In genomic region chr19:45746153-45747020, GRCm38 (mm10) we compare ENCODE assay signal across 9 mouse cellular contexts. TPM values are rescaled to one million over a fixed set of nuclear protein-coding genes. Genes with fewer than 3 reads are reported as not detected.
DNase-seq lines count a peak whose midpoint lies in the region; ATAC-seq and TF ChIP-seq lines count a peak whose summit lies in the region.
"Had no signal": no experiment of that assay in that cellular context is flagged by ENCODE, and none has a peak within 500 bp of the region (broad histone marks: within the 10 kb centered on the region; RNA-seq: fewer than 3 reads in every experiment).

No protein-coding gene starts in this region.

- no peak overlapping the region for H3K27ac ChIP-seq in embryonic facial prominence, embryonic 10.5 days (replicated peaks)
- H3K27ac ChIP-seq in heart, embryonic 10.5 days: no peak overlapping the region
- no peak overlapping the region for H3K27ac ChIP-seq in kidney, embryonic 15.5 days
- no peak overlapping the region for H3K27ac ChIP-seq in limb, embryonic 14.5 days (replicated peaks; ENCODE audit: low read depth, low read length)
- no peak overlapping the region for H3K27ac ChIP-seq in neural tube, embryonic 11.5 days (ENCODE audit: low read depth, low read length)
- H3K27ac ChIP-seq: hindbrain, embryonic 15.5 days had no signal

- no peak overlapping the region for H3K9ac ChIP-seq in kidney, embryonic 15.5 days
- H3K9ac ChIP-seq in limb, embryonic 14.5 days (ENCODE audit: low read depth, low read length, severe bottlenecking): no peak overlapping the region
- no peak overlapping the region for H3K9ac ChIP-seq in neural tube, embryonic 11.5 days (ENCODE audit: low read length)
- H3K9ac ChIP-seq: hindbrain, embryonic 15.5 days had no signal

- ATAC-seq in kidney, embryonic 15.5 days (replicated peaks; ENCODE audit: low FRiP score): no peak
- ATAC-seq in limb, embryonic 14.5 days (ENCODE audit: low FRiP score, low read depth): 0 out of 2 replicates have a peak, but pooled peaks have one; percentile 20
- ATAC-seq in neural tube, embryonic 11.5 days (ENCODE audit: insufficient read depth, low FRiP score, low TSS enrichment): no peak

- peaks cover 65% of the 10 kb centered on the region for H3K27me3 ChIP-seq in embryonic facial prominence, embryonic 10.5 days (replicated peaks; ENCODE audit: low read depth, poor library complexity, severe bottlenecking)
- peaks cover 52% of the 10 kb centered on the region for H3K27me3 ChIP-seq in heart, embryonic 10.5 days (ENCODE audit: insufficient read depth, poor library complexity, severe bottlenecking)
- H3K27me3 ChIP-seq in kidney, embryonic 15.5 days: peaks cover 52% of the 10 kb centered on the region
- peaks cover 52% of the 10 kb centered on the region for H3K27me3 ChIP-seq in limb, embryonic 14.5 days (ENCODE audit: control insufficient read depth, insufficient read depth, low read length)
- peaks cover 59% of the 10 kb centered on the region for H3K27me3 ChIP-seq in neural tube, embryonic 11.5 days (ENCODE audit: control insufficient read depth, insufficient read depth, low read length)

- peak; percentile 80 for DNase-seq in CD4-positive helper T cell, adult 2 months (ENCODE audit: low read depth, low spot score)
- DNase-seq in adrenal gland, adult (ENCODE audit: inconsistent age in 2 of 2, low spot score in 1 of 2): peak; percentile 76 to 92
- peak; percentile 83 for DNase-seq in embryonic facial prominence, embryonic 10.5 days (ENCODE audit: low spot score)
- DNase-seq in heart, embryonic 10.5 days (ENCODE audit: low spot score): peak; percentile 85
- peak; percentile 76 for DNase-seq in limb, embryonic 14.5 days (ENCODE audit: low spot score)
- DNase-seq in neural tube, embryonic 11.5 days (ENCODE audit: low spot score): peak; percentile 79
- DNase-seq in testis, postnatal 14 days (ENCODE audit: low spot score): peak; percentile 83

- WGBS in embryonic facial prominence, embryonic 10.5 days: 7% methylated on average over 29 of the region's 29 CpGs
- 6% methylated on average over 29 of the region's 29 CpGs for WGBS in heart, embryonic 10.5 days
- WGBS in kidney, embryonic 15.5 days: 10% methylated on average over 29 of the region's 29 CpGs
- 8% methylated on average over 29 of the region's 29 CpGs for WGBS in limb, embryonic 14.5 days
- 7% methylated on average over 29 of the region's 29 CpGs for WGBS in neural tube, embryonic 11.5 days

- peaks cover 7% of the 10 kb centered on the region for H3K36me3 ChIP-seq in embryonic facial prominence, embryonic 10.5 days (replicated peaks)
- peaks cover 4% of the 10 kb centered on the region; the same call in 1 of the 2 replicates for H3K36me3 ChIP-seq in heart, embryonic 10.5 days
- H3K36me3 ChIP-seq in kidney, embryonic 15.5 days: peaks cover 10% of the 10 kb centered on the region
- peaks cover 9% of the 10 kb centered on the region for H3K36me3 ChIP-seq in limb, embryonic 14.5 days (ENCODE audit: control insufficient read depth, insufficient read depth, low read length)
- no peaks in the 10 kb centered on the region for H3K36me3 ChIP-seq in neural tube, embryonic 11.5 days (ENCODE audit: control insufficient read depth, insufficient read depth, low read length)

- no peaks in the 10 kb centered on the region for H3K9me3 ChIP-seq in embryonic facial prominence, embryonic 10.5 days
- H3K9me3 ChIP-seq in heart, embryonic 10.5 days: no peaks in the 10 kb centered on the region
- H3K9me3 ChIP-seq in kidney, embryonic 15.5 days (replicated peaks): no peaks in the 10 kb centered on the region
- H3K9me3 ChIP-seq in limb, embryonic 14.5 days (ENCODE audit: control insufficient read depth, low read length): no peaks in the 10 kb centered on the region
- no peaks in the 10 kb centered on the region for H3K9me3 ChIP-seq in neural tube, embryonic 11.5 days (ENCODE audit: control insufficient read depth, low read length)
- H3K9me3 ChIP-seq: hindbrain, embryonic 15.5 days had no signal

- peaks cover 68% of the 10 kb centered on the region for H3K4me1 ChIP-seq in embryonic facial prominence, embryonic 10.5 days
- peaks cover 62% of the 10 kb centered on the region for H3K4me1 ChIP-seq in heart, embryonic 10.5 days
- peaks cover 61% of the 10 kb centered on the region for H3K4me1 ChIP-seq in kidney, embryonic 15.5 days
- peaks cover 29% of the 10 kb centered on the region for H3K4me1 ChIP-seq in limb, embryonic 14.5 days (ENCODE audit: control insufficient read depth, insufficient read depth, low read length)
- peaks cover 23% of the 10 kb centered on the region for H3K4me1 ChIP-seq in neural tube, embryonic 11.5 days (ENCODE audit: control insufficient read depth, insufficient read depth, low read length)

- peak overlapping the region; percentile 26 for H3K4me2 ChIP-seq in kidney, embryonic 15.5 days
- H3K4me2 ChIP-seq in limb, embryonic 14.5 days (replicated peaks; ENCODE audit: low read depth, low read length, severe bottlenecking): no peak overlapping the region
- H3K4me2 ChIP-seq in neural tube, embryonic 11.5 days (ENCODE audit: low read depth): no peak overlapping the region
- H3K4me2 ChIP-seq: hindbrain, embryonic 15.5 days had no signal

- no peak for TF ChIP-seq POLR2A in limb, embryonic 14.5 days (IDR thresholded peaks at IDR 0.05; ENCODE audit: borderline replicate concordance, extremely low read depth, insufficient read depth, insufficient read length)

- peak overlapping the region; percentile 34 for H3K4me3 ChIP-seq in embryonic facial prominence, embryonic 10.5 days
- H3K4me3 ChIP-seq in heart, embryonic 10.5 days: peak overlapping the region; percentile 39
- H3K4me3 ChIP-seq in kidney, embryonic 15.5 days (replicated peaks): peak overlapping the region; percentile 10; the same call in 1 of the 2 replicates
- H3K4me3 ChIP-seq in limb, embryonic 14.5 days (replicated peaks; ENCODE audit: low read length): peak overlapping the region; percentile 10; the same call in 1 of the 2 replicates
- no peak overlapping the region for H3K4me3 ChIP-seq in neural tube, embryonic 11.5 days (ENCODE audit: low read depth, low read length)
- H3K4me3 ChIP-seq: hindbrain, embryonic 15.5 days had no signal

RNA-seq across cellular contexts. Expression of gene Npm3, which starts 3.0 kb away (rescaled TPM):
- polyA plus RNA-seq in embryonic facial prominence, embryonic 10.5 days (2016; fragmentation: Nextera tagmentation; extraction: Ambion mirVana): 12.0 and 12.4 TPM in 2 replicates
- polyA plus RNA-seq in heart, embryonic 10.5 days (2016; fragmentation: Nextera tagmentation; extraction: Ambion mirVana): 12.3 and 13.6 TPM in 2 replicates
- 20.8 and 28.5 TPM in 2 replicates for polyA plus RNA-seq in kidney, embryonic 15.5 days (2015; fragmentation: Nextera tagmentation; extraction: Ambion mirVana)
- polyA plus RNA-seq in limb, embryonic 14.5 days (2012; rRNA removed): 130 and 162 TPM in 2 replicates
- polyA plus RNA-seq in limb, embryonic 14.5 days (2014; fragmentation: Nextera tagmentation; extraction: Ambion mirVana): 20.2 and 21.7 TPM in 2 replicates
- polyA plus RNA-seq in neural tube, embryonic 11.5 days (2014; fragmentation: Nextera tagmentation; extraction: Ambion mirVana): 10.1 and 10.5 TPM in 2 replicates

RNA-seq across cellular contexts. Expression of gene Fgf8, which starts 3.7 kb away (rescaled TPM):
- 36.9 and 43.2 TPM in 2 replicates for polyA plus RNA-seq in embryonic facial prominence, embryonic 10.5 days (2016; fragmentation: Nextera tagmentation; extraction: Ambion mirVana)
- 1.9 and 8.8 TPM in 2 replicates for polyA plus RNA-seq in heart, embryonic 10.5 days (2016; fragmentation: Nextera tagmentation; extraction: Ambion mirVana)
- 17.8 and 20.3 TPM in 2 replicates for polyA plus RNA-seq in kidney, embryonic 15.5 days (2015; fragmentation: Nextera tagmentation; extraction: Ambion mirVana)
- polyA plus RNA-seq in limb, embryonic 14.5 days (2012; rRNA removed): 1.1 and 1.5 TPM in 2 replicates
- 0.29 and 0.46 TPM in 2 replicates for polyA plus RNA-seq in limb, embryonic 14.5 days (2014; fragmentation: Nextera tagmentation; extraction: Ambion mirVana)
- 0.23 and 0.72 TPM in 2 replicates for polyA plus RNA-seq in neural tube, embryonic 11.5 days (2014; fragmentation: Nextera tagmentation; extraction: Ambion mirVana)

RNA-seq across cellular contexts. Expression of gene Mgea5, which starts 37.2 kb away (rescaled TPM):
- polyA plus RNA-seq in embryonic facial prominence, embryonic 10.5 days (2016; fragmentation: Nextera tagmentation; extraction: Ambion mirVana): 61.3 and 62.3 TPM in 2 replicates
- polyA plus RNA-seq in heart, embryonic 10.5 days (2016; fragmentation: Nextera tagmentation; extraction: Ambion mirVana): 39.6 and 52.5 TPM in 2 replicates
- polyA plus RNA-seq in kidney, embryonic 15.5 days (2015; fragmentation: Nextera tagmentation; extraction: Ambion mirVana): 47.4 and 53.3 TPM in 2 replicates
- polyA plus RNA-seq in limb, embryonic 14.5 days (2012; rRNA removed): 79.8 and 85.3 TPM in 2 replicates
- 59.0 and 66.9 TPM in 2 replicates for polyA plus RNA-seq in limb, embryonic 14.5 days (2014; fragmentation: Nextera tagmentation; extraction: Ambion mirVana)
- polyA plus RNA-seq in neural tube, embryonic 11.5 days (2014; fragmentation: Nextera tagmentation; extraction: Ambion mirVana): 65.8 and 69.7 TPM in 2 replicates
